Mouse (Mus musculus) left cerebral cortex, postnatal 36 days (tissue): Measurements from ENCODE around the gene Hc. TPM values are rescaled to one million over a fixed set of nuclear protein-coding genes. Genes with fewer than 3 reads are reported as not detected.

Source experiments
- DNase-seq, 2 experiments: peaks; one replicate each; pipeline ENCODE4 v3.0.0; 2021 to 2022; ENCODE audit warnings: low spot score in 2 of 2, mixed read lengths in 1 of 2
- intact Hi-C: fragments of 180-260 bp; cut with DNase I; formaldehyde crosslinking; loops from one replicate; pipeline ENCODE4 v1.15.1; 2025
- total RNA-seq, 2 experiments: library from RNA; stranded (reverse); gene quantifications; 2 replicates each; pipeline ENCODE4 v1.2.3; 2021

Hc gene
- total RNA-seq, 2 experiments from 2014 or later = 0.27 TPM; not detected in 1

- intact Hi-C loops = no loop called here
- DNase-seq = no peak
Measured at GRCm38 (mm10) chr2:34961481-34962036, 99.7 kb downstream of the Hc start, which contains the start of gene Traf1. Traf1 (minus strand) TSS chr2:34961772.

GRCm38 (mm10) chr2:34960966-34961365, 100.3 kb downstream of the Hc start:
- intact Hi-C loops = no loop called here
- no peak for DNase-seq

GRCm38 (mm10) chr2:34960466-34960865, 100.8 kb downstream of the Hc start:
- intact Hi-C loops = no loop called here
- no peak for DNase-seq

- intact Hi-C loops = no loop called here
- DNase-seq = no peak
Measured at GRCm38 (mm10) chr2:34958582-34958981, 102.7 kb downstream of the Hc start.

DNA sequence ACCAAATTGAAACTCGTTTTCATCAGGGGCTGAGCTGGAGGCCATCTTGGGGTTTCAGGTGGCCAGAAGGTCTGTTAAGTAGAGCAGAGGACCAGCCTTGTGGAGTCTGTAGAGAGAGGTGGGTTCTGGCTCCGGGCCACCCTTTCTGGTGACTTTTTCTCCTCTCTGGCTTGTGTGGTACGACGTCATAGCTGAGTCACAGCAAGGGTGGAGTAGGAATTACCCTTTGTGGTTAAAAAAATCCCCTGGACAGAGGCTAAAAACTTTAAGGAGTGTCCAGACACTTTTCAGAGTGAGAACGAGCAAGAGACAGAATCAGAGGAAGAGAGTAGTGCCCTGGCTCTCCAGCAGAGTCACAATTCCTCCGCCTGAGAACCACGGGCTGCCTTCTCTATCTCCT, 103.2 kb downstream of the Hc start:
- no peak for DNase-seq
- intact Hi-C loops = no loop called here

- intact Hi-C loops = no loop called here
Measured at GRCm38 (mm10) chr2:34957405-34957804, 103.8 kb downstream of the Hc start.

GRCm38 (mm10) chr2:34956941-34957340, 104.3 kb downstream of the Hc start:
- intact Hi-C loops = no loop called here
- DNase-seq = no peak

More at GRCm38 (mm10) chr2:34957405-34957804, 103.8 kb downstream of the Hc start:
- DNase-seq = no peak

DNA sequence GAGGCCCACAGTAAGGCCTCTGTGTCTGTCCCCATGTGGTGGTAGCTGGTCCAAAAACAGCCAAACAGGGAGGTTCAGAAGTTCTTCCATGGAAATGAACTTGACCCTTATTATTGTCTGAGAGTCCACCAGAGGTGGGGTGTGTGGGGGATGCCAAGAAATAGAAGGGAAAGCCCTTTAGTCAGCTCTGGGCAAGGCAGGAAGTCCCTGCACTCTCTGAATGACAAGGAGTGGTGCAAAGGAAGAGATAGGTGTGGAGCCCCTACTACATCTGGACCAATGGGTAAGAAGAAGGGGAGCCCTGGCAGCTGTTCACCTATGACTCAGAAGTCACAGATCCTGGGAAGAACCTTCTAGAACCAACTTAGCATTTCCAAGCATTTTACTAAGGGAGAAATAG, 106.9 kb downstream of the Hc start:
- DNase-seq = no peak
- intact Hi-C loops = no loop called here

GRCm38 (mm10) chr2:34953547-34954116, 107.6 kb downstream of the Hc start:
- intact Hi-C loops = no loop called here

GRCm38 (mm10) chr2:34953018-34953417, 108.2 kb downstream of the Hc start:
- DNase-seq = no peak
- intact Hi-C loops = no loop called here

More at GRCm38 (mm10) chr2:34953547-34954116, 107.6 kb downstream of the Hc start:
- DNase-seq = no peak

DNA sequence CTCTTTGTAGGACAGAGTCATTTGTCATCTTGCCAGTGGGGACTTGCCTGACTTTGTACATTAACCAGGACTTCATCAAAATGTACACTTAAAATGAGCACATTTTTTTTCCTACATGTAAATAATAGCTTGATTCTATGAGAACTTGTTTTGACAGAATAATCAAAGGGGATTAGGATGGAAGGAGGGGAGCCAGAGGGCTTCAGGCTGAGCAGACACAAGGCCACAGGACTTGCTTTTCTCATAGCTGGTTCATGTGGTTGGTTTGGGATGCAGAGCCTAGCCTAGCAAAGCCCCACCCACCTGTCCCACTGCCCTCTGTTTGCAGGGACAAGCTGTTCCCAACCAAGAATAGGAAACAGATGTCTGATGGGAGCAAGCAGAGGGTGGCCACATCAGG, 109.8 kb downstream of the Hc start:
- DNase-seq = no peak
- intact Hi-C loops = no loop called here

- intact Hi-C loops = no loop called here
- DNase-seq = no peak
Measured at GRCm38 (mm10) chr2:34948622-34949021, 112.6 kb downstream of the Hc start.

- DNase-seq = no peak
- intact Hi-C loops = no loop called here
Measured at GRCm38 (mm10) chr2:34946046-34946445, 115.2 kb downstream of the Hc start.

DNA sequence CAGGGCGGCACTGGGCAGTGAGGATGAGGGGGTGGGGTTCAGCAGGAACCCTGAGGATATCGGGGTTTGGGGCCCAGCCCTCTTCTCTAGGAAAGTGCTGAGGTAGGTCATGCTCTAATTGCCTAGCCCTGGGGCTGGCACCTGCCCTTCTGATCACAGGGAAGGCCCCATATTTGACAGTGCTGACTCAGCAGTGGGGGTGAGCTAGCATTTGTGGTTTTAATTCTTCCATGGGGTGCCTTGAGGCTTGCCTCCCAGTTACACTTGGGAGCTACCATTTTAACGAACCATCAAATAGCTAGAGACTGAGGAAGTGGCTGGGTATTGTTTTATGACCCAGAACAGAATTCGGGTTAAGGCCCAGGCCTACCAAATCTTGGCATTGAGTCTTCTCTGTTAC, 115.7 kb downstream of the Hc start:
- intact Hi-C loops = loop anchor here (2.0 kb wide), 1 partner anchor 25 kb away; no protein-coding TSS in a partner anchor
- no peak for DNase-seq

GRCm38 (mm10) chr2:34944761-34945160, 116.5 kb downstream of the Hc start:
- DNase-seq = no peak
- intact Hi-C loops = loop anchor here (2.0 kb wide), 1 partner anchor 26 kb away; no protein-coding TSS in a partner anchor

GRCm38 (mm10) chr2:34943556-34944120, 117.6 kb downstream of the Hc start:
- no peak for DNase-seq
- intact Hi-C loops = loop anchor here (2.0 kb wide), 1 partner anchor 27 kb away; no protein-coding TSS in a partner anchor

- intact Hi-C loops = no loop called here
- no peak for DNase-seq
Measured at GRCm38 (mm10) chr2:34941061-34941675, 120.1 kb downstream of the Hc start.

- DNase-seq = no peak
- intact Hi-C loops = no loop called here
Measured at GRCm38 (mm10) chr2:34940246-34940645, 121.0 kb downstream of the Hc start.

DNA sequence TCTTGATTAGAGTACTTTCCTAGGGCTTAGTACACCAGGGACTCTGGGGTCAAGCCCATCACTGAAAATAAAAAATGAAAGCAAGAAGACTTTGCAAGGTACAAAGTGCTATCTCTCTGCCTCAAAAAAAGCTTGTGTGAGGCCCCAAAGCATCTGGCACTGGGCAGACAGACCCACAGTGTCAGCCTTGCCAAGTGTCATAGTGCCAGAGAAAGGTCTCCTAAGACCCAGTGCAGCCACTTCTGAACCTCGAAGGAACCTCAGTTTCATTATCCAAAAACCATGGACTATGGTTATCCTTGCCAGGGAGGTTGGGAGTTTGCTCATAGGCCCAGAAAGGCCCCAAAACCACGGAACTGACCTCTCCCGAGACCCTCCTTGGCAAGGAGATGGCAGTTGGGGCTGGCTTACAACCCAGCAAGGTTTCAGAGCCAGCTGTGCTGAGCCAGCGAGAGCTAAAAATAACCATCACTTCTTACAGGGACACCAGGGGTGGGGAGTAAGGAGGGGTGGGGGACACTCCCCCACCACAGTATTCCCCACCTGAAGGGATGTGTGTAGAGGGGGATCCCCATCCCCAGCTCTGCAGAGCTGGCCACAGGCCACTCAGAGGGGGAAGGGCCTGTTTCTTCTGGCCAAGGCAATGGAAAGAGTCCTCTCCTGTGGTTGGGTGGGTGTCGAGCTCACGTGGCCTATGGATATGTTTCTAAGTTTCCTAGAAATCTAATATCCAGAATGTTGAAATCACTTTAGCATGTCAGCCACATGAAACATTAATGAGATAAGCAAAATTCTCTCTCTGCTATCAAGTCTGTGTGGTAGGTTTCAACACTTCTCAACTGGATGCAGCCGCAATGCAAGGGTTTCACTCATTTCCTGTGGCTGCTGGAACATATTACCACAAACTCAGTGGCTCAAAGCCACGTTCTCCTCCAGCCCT, 122.7 kb downstream of the Hc start:
- DNase-seq = no peak
- intact Hi-C loops = no loop called here

DNA sequence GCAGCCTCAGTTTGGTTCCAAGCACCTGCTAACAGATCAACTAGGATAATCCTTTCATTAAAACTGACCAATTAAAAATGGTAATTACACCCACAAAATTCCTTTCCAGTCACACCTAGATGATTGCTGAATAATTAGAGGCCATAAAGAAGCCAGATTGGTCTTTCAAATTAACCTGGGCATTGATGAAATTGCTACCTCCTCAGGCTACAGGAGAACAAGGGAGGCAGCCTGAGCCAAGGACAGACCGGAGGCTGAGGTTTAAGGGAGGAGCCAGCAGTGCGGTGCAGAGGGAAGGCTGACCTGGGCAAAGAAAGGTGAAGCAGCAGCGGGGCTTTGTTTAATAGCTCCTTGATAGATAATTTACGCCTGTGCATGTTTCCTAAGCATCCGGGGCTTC, 123.8 kb downstream of the Hc start:
- intact Hi-C loops = no loop called here
- no peak for DNase-seq
